Mouse (Mus musculus): ENCODE results near the gene Spns2.
"Not testable (repeated sequence)": the region's sequence is repeated elsewhere in the genome, so short reads cannot be mapped to it uniquely, and the experiment has no call there.

Gene Spns2

GRCm38 (mm10) chr11:72474926-72475325 is 14.8 kb downstream of the Spns2 start:
- no peak for DNase-seq (ENCODE audit: low read depth, low spot score)

GRCm38 (mm10) chr11:72473540-72473939 is 16.2 kb downstream of the Spns2 start:
- no peak for DNase-seq (ENCODE audit: low read depth, low spot score)

GRCm38 (mm10) chr11:72471381-72471780 is 18.3 kb downstream of the Spns2 start:
- DNase-seq (ENCODE audit: low read depth, low spot score), result no peak

- DNase-seq (ENCODE audit: low read depth, low spot score), result no peak
These were observed 19.7 kb downstream of the Spns2 start for GRCm38 (mm10) chr11:72470004-72470403.

GRCm38 (mm10) chr11:72469217-72469616 is 20.5 kb downstream of the Spns2 start:
- no peak for DNase-seq (ENCODE audit: low read depth, low spot score)

- DNase-seq (ENCODE audit: low read depth, low spot score), result no peak
These were observed 21.2 kb downstream of the Spns2 start for GRCm38 (mm10) chr11:72468525-72468924.

GRCm38 (mm10) chr11:72466694-72467507 is 22.8 kb downstream of the Spns2 start:
- DNase-seq (ENCODE audit: low read depth, low spot score), result no peak

- no peak for DNase-seq (ENCODE audit: low read depth, low spot score)
These were observed 23.6 kb downstream of the Spns2 start for GRCm38 (mm10) chr11:72465978-72466693.

- no peak for DNase-seq (ENCODE audit: low read depth, low spot score)
These were observed 24.9 kb downstream of the Spns2 start for GRCm38 (mm10) chr11:72464821-72465220.

GRCm38 (mm10) chr11:72461500-72461981 is 28.2 kb downstream of the Spns2 start:
- DNase-seq (ENCODE audit: low read depth, low spot score), result no peak

GRCm38 (mm10) chr11:72458502-72458901 is 31.2 kb downstream of the Spns2 start:
- no peak for DNase-seq (ENCODE audit: low read depth, low spot score)

- DNase-seq (ENCODE audit: low read depth, low spot score), result no peak
These were observed 31.7 kb downstream of the Spns2 start for GRCm38 (mm10) chr11:72457995-72458496.

GRCm38 (mm10) chr11:72455694-72456093 is 34.0 kb downstream of the Spns2 start:
- DNase-seq (ENCODE audit: low read depth, low spot score), result no peak

- no peak for DNase-seq (ENCODE audit: low read depth, low spot score)
These were observed 36.4 kb downstream of the Spns2 start for GRCm38 (mm10) chr11:72453105-72453953.

GRCm38 (mm10) chr11:72452140-72452665 is 37.5 kb downstream of the Spns2 start:
- DNase-seq (ENCODE audit: low read depth, low spot score), result no peak

GRCm38 (mm10) chr11:72447475-72447874 is 42.2 kb downstream of the Spns2 start:
- no peak for DNase-seq (ENCODE audit: low read depth, low spot score)

- DNase-seq (ENCODE audit: low read depth, low spot score), result no peak
These were observed 43.2 kb downstream of the Spns2 start for GRCm38 (mm10) chr11:72446311-72447105.

GRCm38 (mm10) chr11:72440965-72441664 is 48.6 kb downstream of the Spns2 start, which contains the start of gene Mybbp1a:
TSS of gene Mybbp1a (plus strand) at chr11:72441355.
- peak; percentile 93 for DNase-seq (ENCODE audit: low read depth, low spot score)

- not testable (repeated sequence) for DNase-seq (ENCODE audit: low read depth, low spot score)
These were observed 49.1 kb downstream of the Spns2 start for GRCm38 (mm10) chr11:72440597-72440964.

GRCm38 (mm10) chr11:72438411-72438810 is 51.3 kb downstream of the Spns2 start:
- no peak for DNase-seq (ENCODE audit: low read depth, low spot score)

Data from retina, adult 2 months (tissue).